Mouse (Mus musculus): Measurements from ENCODE around the gene Slco4a1. TPM values are rescaled to one million over a fixed set of nuclear protein-coding genes. Genes with fewer than 3 reads are reported as not detected.

Gene Slco4a1
- polyA plus RNA-seq, 1 experiment from 2014 or later: 2.2 TPM

DNA sequence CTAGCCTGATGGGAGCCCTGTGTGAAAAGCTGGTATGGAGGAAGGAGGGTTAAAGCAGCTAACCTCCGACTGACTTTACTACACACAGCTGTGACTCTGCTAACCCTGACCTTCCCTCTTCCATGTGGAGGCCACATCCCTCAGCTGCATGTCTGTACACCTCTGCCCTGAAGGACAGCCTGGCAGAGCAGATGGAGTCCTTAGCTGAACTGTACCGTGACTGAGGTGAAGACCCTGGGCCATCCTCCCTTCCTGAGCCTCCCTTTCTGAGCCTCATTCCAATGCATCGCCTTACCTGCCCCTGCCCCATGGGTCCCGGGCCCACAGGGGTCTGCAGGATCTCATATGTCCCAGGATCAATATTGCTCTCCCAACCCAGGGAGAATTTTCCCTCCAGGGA, 28.8 kb downstream of the Slco4a1 start:
- no peak overlapping the region for H3K27ac ChIP-seq (ENCODE audit: low read length)
- ATAC-seq: no peak
- H3K9me3 ChIP-seq (ENCODE audit: control insufficient read depth, low read length): 0 out of 2 replicates have a peak, but pooled peaks cover 5% of the 10 kb centered on the region
- WGBS: 59% methylated on average over 4 of the region's 4 CpGs
- 0 out of 2 replicates have a peak, but pooled peaks cover 3% of the 10 kb centered on the region for H3K27me3 ChIP-seq (replicated peaks; ENCODE audit: control insufficient read depth, insufficient read depth, low read length)
- no peak overlapping the region for H3K4me2 ChIP-seq (ENCODE audit: low read depth, low read length)
- no peaks in the 10 kb centered on the region for H3K4me1 ChIP-seq (ENCODE audit: control insufficient read depth, insufficient read depth, low read length)
- H3K36me3 ChIP-seq (ENCODE audit: control insufficient read depth, insufficient read depth, low read length): no peaks in the 10 kb centered on the region
- no peak overlapping the region for H3K9ac ChIP-seq (ENCODE audit: low read depth, low read length)
- no peak overlapping the region for H3K4me3 ChIP-seq (ENCODE audit: low read length)

DNA sequence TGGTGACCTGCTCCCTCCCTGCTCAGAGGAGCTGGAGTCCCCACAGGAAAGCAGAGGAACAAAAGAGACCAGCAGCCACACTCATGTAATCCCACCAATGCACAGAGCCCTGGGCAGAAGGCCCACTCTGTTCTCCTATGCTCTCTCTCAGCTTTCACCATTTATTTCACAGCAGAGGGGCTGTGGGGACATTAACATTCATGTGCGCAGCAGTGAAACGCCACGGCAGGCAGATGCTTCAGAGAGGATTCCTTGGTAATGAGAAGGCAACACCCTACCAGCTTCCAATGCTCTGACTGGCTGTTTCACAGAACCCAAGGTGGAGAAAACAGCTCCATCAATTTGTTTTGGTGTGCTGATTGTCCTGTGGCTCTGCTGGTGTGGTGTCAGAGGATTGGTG, 29.3 kb downstream of the Slco4a1 start:
- H3K36me3 ChIP-seq (ENCODE audit: control insufficient read depth, insufficient read depth, low read length): no peaks in the 10 kb centered on the region
- H3K9ac ChIP-seq (ENCODE audit: low read depth, low read length): no peak overlapping the region
- 0 out of 2 replicates have a peak, but pooled peaks cover 5% of the 10 kb centered on the region for H3K27me3 ChIP-seq (replicated peaks; ENCODE audit: control insufficient read depth, insufficient read depth, low read length)
- no peak overlapping the region for H3K27ac ChIP-seq (ENCODE audit: low read length)
- H3K4me3 ChIP-seq (ENCODE audit: low read length): no peak overlapping the region
- no peak for ATAC-seq
- H3K4me1 ChIP-seq (ENCODE audit: control insufficient read depth, insufficient read depth, low read length): no peaks in the 10 kb centered on the region
- no peak overlapping the region for H3K4me2 ChIP-seq (ENCODE audit: low read depth, low read length)
- 0 out of 2 replicates have a peak, but pooled peaks cover 5% of the 10 kb centered on the region for H3K9me3 ChIP-seq (ENCODE audit: control insufficient read depth, low read length)
- 67% methylated on average over 3 of the region's 3 CpGs for WGBS

DNA sequence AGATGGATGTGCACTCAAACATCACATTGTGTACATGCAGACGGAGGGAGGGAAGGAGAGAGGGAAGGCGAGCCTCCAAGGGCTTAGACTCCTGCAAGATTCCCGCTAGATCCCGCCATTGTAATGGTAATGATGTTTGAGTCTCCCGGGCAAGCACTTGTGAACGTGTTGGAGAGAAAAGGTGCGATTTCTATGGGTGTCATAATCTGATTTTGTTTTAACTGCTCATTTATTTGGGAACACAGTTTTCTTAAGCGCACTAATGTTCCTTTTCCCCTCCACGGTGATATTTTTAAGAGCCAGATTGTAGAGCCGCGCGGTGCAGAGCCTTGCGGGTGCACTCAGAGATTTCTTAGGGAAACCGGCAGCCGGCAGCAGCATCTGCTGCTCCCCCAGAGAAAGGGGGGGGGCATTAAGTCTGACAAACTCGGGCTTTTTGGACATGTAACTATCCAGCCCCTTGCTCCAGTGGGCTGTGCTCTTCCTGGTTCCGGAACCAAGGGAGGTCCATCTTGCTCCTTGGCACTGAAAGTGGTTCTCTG, 32.2 kb downstream of the Slco4a1 start:
- Histone ChIP-seq H3K27ac (ENCODE audit: low read length) (no peak overlapping the region), H3K9ac (ENCODE audit: low read depth, low read length) (no peak overlapping the region), H3K4me3 (ENCODE audit: low read length) (no peak overlapping the region), H3K27me3 (replicated peaks; ENCODE audit: control insufficient read depth, insufficient read depth, low read length) (0 out of 2 replicates have a peak, but pooled peaks cover 2% of the 10 kb centered on the region), H3K4me1 (ENCODE audit: control insufficient read depth, insufficient read depth, low read length) (no peaks in the 10 kb centered on the region), H3K4me2 (ENCODE audit: low read depth, low read length) (no peak overlapping the region), H3K9me3 (ENCODE audit: control insufficient read depth, low read length) (0 out of 2 replicates have a peak, but pooled peaks cover 5% of the 10 kb centered on the region), H3K36me3 (ENCODE audit: control insufficient read depth, insufficient read depth, low read length) (no peaks in the 10 kb centered on the region)
- no peak for ATAC-seq
- WGBS: 20% methylated on average over 17 of the region's 17 CpGs

DNA sequence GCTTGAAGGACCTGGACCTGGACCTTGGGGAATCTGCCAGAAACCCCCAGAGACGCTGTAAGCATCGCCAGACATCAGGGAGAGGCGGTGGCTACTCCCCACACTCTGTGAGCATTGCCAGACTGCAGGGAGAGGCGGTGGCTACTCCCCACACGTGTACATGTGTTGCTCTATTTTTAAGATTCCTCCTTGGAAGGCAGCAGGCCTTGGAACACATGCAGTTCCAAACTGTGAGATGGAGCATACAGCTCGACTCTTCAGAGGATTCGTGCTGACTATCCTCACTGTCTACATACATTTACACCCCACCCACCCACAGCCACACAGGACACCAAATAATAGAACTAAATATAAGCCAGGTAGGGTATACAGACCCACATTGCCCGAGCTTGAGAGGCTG, 39.9 kb downstream of the Slco4a1 start:
- no peaks in the 10 kb centered on the region for H3K36me3 ChIP-seq (ENCODE audit: control insufficient read depth, insufficient read depth, low read length)
- peaks cover 26% of the 10 kb centered on the region for H3K27me3 ChIP-seq (replicated peaks; ENCODE audit: control insufficient read depth, insufficient read depth, low read length)
- peaks cover 17% of the 10 kb centered on the region for H3K4me1 ChIP-seq (ENCODE audit: control insufficient read depth, insufficient read depth, low read length)
- no peaks in the 10 kb centered on the region for H3K9me3 ChIP-seq (ENCODE audit: control insufficient read depth, low read length)
- WGBS: 60% methylated on average over 8 of the region's 8 CpGs
- no peak; the same call in 1 of the 2 replicates for ATAC-seq
- no peak overlapping the region for H3K4me3 ChIP-seq (ENCODE audit: low read length)
- no peak overlapping the region for H3K27ac ChIP-seq (ENCODE audit: low read length)
- no peak overlapping the region for H3K9ac ChIP-seq (ENCODE audit: low read depth, low read length)
- H3K4me2 ChIP-seq (ENCODE audit: low read depth, low read length): no peak overlapping the region

GRCm38 (mm10) chr2:180499741-180500140, 43.7 kb downstream of the Slco4a1 start, which contains the start of gene Ntsr1:
TSS of gene Ntsr1 (plus strand) at chr2:180499976.
- Histone ChIP-seq H3K4me2 (ENCODE audit: low read depth, low read length) (peak within 1 kb of the TSS; percentile 71), H3K9me3 (ENCODE audit: control insufficient read depth, low read length) (no peaks in the 10 kb centered on the region), H3K9ac (ENCODE audit: low read depth, low read length) (peak within 1 kb of the TSS; percentile 65), H3K4me3 (ENCODE audit: low read length) (peak within 1 kb of the TSS; percentile 49), H3K27me3 (replicated peaks; ENCODE audit: control insufficient read depth, insufficient read depth, low read length) (peaks cover 30% of the 10 kb centered on the region), H3K36me3 (ENCODE audit: control insufficient read depth, insufficient read depth, low read length) (no peaks in the 10 kb centered on the region), H3K4me1 (ENCODE audit: control insufficient read depth, insufficient read depth, low read length) (peaks cover 37% of the 10 kb centered on the region), H3K27ac (ENCODE audit: low read length) (peak within 1 kb of the TSS; percentile 69)
- peak; percentile 33; the same call in 1 of the 2 replicates for ATAC-seq
- WGBS: under 1% methylated on average over 30 of the region's 30 CpGs

DNA sequence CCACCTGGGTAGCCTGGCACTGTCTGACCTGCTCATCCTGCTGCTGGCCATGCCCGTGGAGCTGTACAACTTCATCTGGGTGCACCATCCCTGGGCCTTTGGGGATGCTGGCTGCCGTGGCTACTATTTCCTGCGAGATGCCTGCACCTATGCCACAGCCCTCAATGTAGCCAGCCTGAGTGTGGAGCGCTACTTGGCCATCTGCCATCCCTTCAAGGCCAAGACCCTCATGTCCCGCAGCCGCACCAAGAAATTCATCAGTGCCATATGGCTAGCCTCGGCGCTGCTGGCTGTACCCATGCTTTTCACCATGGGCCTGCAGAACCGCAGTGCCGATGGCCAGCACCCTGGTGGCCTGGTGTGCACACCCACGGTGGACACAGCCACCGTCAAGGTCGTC, 44.7 kb downstream of the Slco4a1 start:
- peak overlapping the region; percentile 69 for H3K27ac ChIP-seq (ENCODE audit: low read length)
- H3K9ac ChIP-seq (ENCODE audit: low read depth, low read length): peak overlapping the region; percentile 41; the same call in 1 of the 2 replicates
- WGBS: 38% methylated on average over 13 of the region's 13 CpGs
- peak overlapping the region; percentile 71 for H3K4me2 ChIP-seq (ENCODE audit: low read depth, low read length)
- no peak for ATAC-seq
- H3K4me1 ChIP-seq (ENCODE audit: control insufficient read depth, insufficient read depth, low read length): peaks cover 37% of the 10 kb centered on the region
- no peaks in the 10 kb centered on the region for H3K9me3 ChIP-seq (ENCODE audit: control insufficient read depth, low read length)
- peaks cover 30% of the 10 kb centered on the region for H3K27me3 ChIP-seq (replicated peaks; ENCODE audit: control insufficient read depth, insufficient read depth, low read length)
- no peaks in the 10 kb centered on the region for H3K36me3 ChIP-seq (ENCODE audit: control insufficient read depth, insufficient read depth, low read length)
- peak overlapping the region; percentile 12; the same call in 1 of the 2 replicates for H3K4me3 ChIP-seq (ENCODE audit: low read length)

- ATAC-seq: peak; percentile 71
- Histone ChIP-seq H3K4me1 (ENCODE audit: control insufficient read depth, insufficient read depth, low read length) (peaks cover 38% of the 10 kb centered on the region), H3K4me2 (ENCODE audit: low read depth, low read length) (peak overlapping the region; percentile 71; the same call in 1 of the 2 replicates), H3K9me3 (ENCODE audit: control insufficient read depth, low read length) (no peaks in the 10 kb centered on the region), H3K36me3 (ENCODE audit: control insufficient read depth, insufficient read depth, low read length) (no peaks in the 10 kb centered on the region), H3K27me3 (replicated peaks; ENCODE audit: control insufficient read depth, insufficient read depth, low read length) (peaks cover 30% of the 10 kb centered on the region), H3K9ac (ENCODE audit: low read depth, low read length) (peak overlapping the region; percentile 41; the same call in 1 of the 2 replicates), H3K4me3 (ENCODE audit: low read length) (no peak overlapping the region), H3K27ac (ENCODE audit: low read length) (peak overlapping the region; percentile 69)
- WGBS: 29% methylated on average over 9 of the region's 9 CpGs
Observed at GRCm38 (mm10) chr2:180501217-180501967, 45.3 kb downstream of the Slco4a1 start.

- no peaks in the 10 kb centered on the region for H3K9me3 ChIP-seq (ENCODE audit: control insufficient read depth, low read length)
- 0 out of 2 replicates have a peak, but pooled peaks cover under 1% of the 10 kb centered on the region for H3K27me3 ChIP-seq (replicated peaks; ENCODE audit: control insufficient read depth, insufficient read depth, low read length)
- no peak overlapping the region for H3K9ac ChIP-seq (ENCODE audit: low read depth, low read length)
- peaks cover 24% of the 10 kb centered on the region for H3K4me1 ChIP-seq (ENCODE audit: control insufficient read depth, insufficient read depth, low read length)
- WGBS: 78% methylated on average over 5 of the region's 5 CpGs
- H3K27ac ChIP-seq (ENCODE audit: low read length): 0 out of 2 replicates have a peak overlapping the region, but pooled peaks have one; percentile 7
- H3K4me3 ChIP-seq (ENCODE audit: low read length): no peak overlapping the region
- no peak overlapping the region for H3K4me2 ChIP-seq (ENCODE audit: low read depth, low read length)
- no peaks in the 10 kb centered on the region for H3K36me3 ChIP-seq (ENCODE audit: control insufficient read depth, insufficient read depth, low read length)
- no peak for ATAC-seq
Observed at GRCm38 (mm10) chr2:180506281-180506680, 50.2 kb downstream of the Slco4a1 start.

DNA sequence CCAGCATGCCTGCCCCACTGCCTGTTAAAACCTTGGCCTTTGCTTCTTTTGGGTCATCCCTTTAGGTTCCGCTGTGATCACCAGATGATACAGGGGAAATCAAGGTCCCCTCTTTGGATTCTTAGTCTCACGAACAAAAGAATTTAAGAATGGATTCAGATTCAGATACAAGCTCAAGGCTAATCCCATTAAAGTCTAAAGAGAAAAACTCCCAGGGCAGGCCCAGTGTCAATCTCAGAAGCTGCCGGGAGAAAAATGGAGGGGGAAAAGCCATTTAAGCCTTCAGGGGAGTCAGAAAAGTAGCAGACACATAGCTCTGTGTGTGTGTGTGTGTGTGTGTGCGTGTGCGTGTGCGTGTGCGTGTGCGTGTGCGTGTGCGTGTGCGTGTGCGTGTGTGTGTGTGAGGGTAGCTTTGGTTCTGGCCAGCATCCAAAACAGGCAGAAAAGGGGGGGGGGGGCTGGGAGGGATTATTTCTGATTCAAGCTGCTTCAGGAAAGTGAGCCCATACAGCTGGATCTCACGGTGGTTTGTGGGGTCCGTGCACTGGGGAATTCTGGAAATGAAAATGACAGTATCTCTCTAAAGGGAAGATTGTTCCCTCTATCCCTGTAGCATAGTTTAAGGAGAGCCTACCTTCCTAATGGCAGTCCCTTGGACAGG, 52.5 kb downstream of the Slco4a1 start:
- Histone ChIP-seq H3K36me3 (ENCODE audit: control insufficient read depth, insufficient read depth, low read length) (no peaks in the 10 kb centered on the region), H3K4me1 (ENCODE audit: control insufficient read depth, insufficient read depth, low read length) (peaks cover 33% of the 10 kb centered on the region), H3K4me2 (ENCODE audit: low read depth, low read length) (no peak overlapping the region), H3K9ac (ENCODE audit: low read depth, low read length) (no peak overlapping the region), H3K27me3 (replicated peaks; ENCODE audit: control insufficient read depth, insufficient read depth, low read length) (no peaks in the 10 kb centered on the region), H3K9me3 (ENCODE audit: control insufficient read depth, low read length) (no peaks in the 10 kb centered on the region), H3K4me3 (ENCODE audit: low read length) (no peak overlapping the region), H3K27ac (ENCODE audit: low read length) (no peak overlapping the region)
- no peak for ATAC-seq
- WGBS: 66% methylated on average over 14 of the region's 14 CpGs
